Mouse (Mus musculus): ENCODE results near the gene Sirt7.

- peak; percentile 58 for TF ChIP-seq POLR2A (IDR thresholded peaks at IDR 0.05; ENCODE audit: insufficient read depth, low read length)
- TF ChIP-seq CTCF (IDR thresholded peaks at IDR 0.05; ENCODE audit: low read depth, low read length), result no peak
- TF ChIP-seq EP300 (IDR thresholded peaks at IDR 0.05; ENCODE audit: insufficient read depth, low read depth, low read length), result no peak
Observed at GRCm38 (mm10) chr11:120617519-120618112, 7.4 kb downstream of the Sirt7 start, which contains the start of gene Pcyt2.
